Mouse (Mus musculus) ES-E14 (cell line): ENCODE data around the gene H2-Ob. TPM values are rescaled to one million over a fixed set of nuclear protein-coding genes. Genes with fewer than 3 reads are reported as not detected.

Experiments used
- DNase-seq: peaks from one replicate; pipeline ENCODE4 v3.0.0-alpha.2; 2013; ENCODE audit warnings: low read depth, low spot score
- H3K27ac ChIP-seq: 2 replicates; pipeline ENCODE4 v1.5.1; 2012; ENCODE audit warnings: low read depth, mild to moderate bottlenecking, low read length, moderate library complexity, mixed read lengths; ENCODE audit not compliant: poor library complexity, insufficient read depth, severe bottlenecking
- H3K36me3 ChIP-seq: 2 replicates; pipeline ENCODE4 v1.6.1; 2012; ENCODE audit warnings: mild to moderate bottlenecking, low read length, moderate library complexity, mixed read lengths; ENCODE audit not compliant: control insufficient read depth, poor library complexity, insufficient read depth, severe bottlenecking
- H3K4me1 ChIP-seq, 2 experiments: fragments of 150-350 bp in 1 of 2; sonication (generic) in 1 of 2; 2 replicates each; pipeline ENCODE4 v1.6.1; 2012; ENCODE audit warnings: low read length in 2 of 2, mild to moderate bottlenecking in 1 of 2, mixed read lengths in 1 of 2; ENCODE audit not compliant: control insufficient read depth in 2 of 2, insufficient read depth in 2 of 2, poor library complexity in 1 of 2
- H3K4me3 ChIP-seq, 2 experiments: fragments of 150-350 bp in 1 of 2; sonication (generic) in 1 of 2; 2 replicates each; pipeline ENCODE4 v1.5.1; 2012; ENCODE audit warnings: low read length in 2 of 2, low read depth in 1 of 2, mild to moderate bottlenecking in 1 of 2, mixed read lengths in 1 of 2; ENCODE audit not compliant: insufficient read depth in 1 of 2, poor library complexity in 1 of 2, severe bottlenecking in 1 of 2
- H3K9ac ChIP-seq: 2 replicates; pipeline ENCODE4 v1.6.1; 2012; ENCODE audit warnings: low read depth, mild to moderate bottlenecking, low read length, mixed read lengths; ENCODE audit not compliant: poor library complexity, insufficient read depth, severe bottlenecking
- H3K9me3 ChIP-seq: fragments of 150-350 bp; sonication (generic); 2 replicates; pipeline ENCODE4 v1.6.1; 2012; ENCODE audit warnings: low read depth, mild to moderate bottlenecking, low read length; ENCODE audit not compliant: control insufficient read depth, insufficient read depth
- CHD2 ChIP-seq: IDR thresholded peaks from 2 replicates; pipeline ENCODE4 v1.6.1; 2014; ENCODE audit warnings: mild to moderate bottlenecking, low read depth, low read length, inconsistent platforms
- HCFC1 ChIP-seq: IDR thresholded peaks from 2 replicates; pipeline ENCODE4 v1.6.1; 2012; ENCODE audit warnings: low read length, inconsistent platforms, borderline replicate concordance; ENCODE audit not compliant: insufficient read depth
- MAFK ChIP-seq: IDR thresholded peaks from 2 replicates; pipeline ENCODE4 v1.6.1; 2014; ENCODE audit warnings: mild to moderate bottlenecking, low read depth, low read length, inconsistent platforms; ENCODE audit not compliant: insufficient read depth
- ZC3H11A ChIP-seq: IDR thresholded peaks from 2 replicates; pipeline ENCODE4 v1.6.1; 2012; ENCODE audit warnings: low read depth, mild to moderate bottlenecking, inconsistent platforms, low read length, borderline replicate concordance
- ZNF384 ChIP-seq: IDR thresholded peaks from 2 replicates; pipeline ENCODE4 v1.6.1; 2012; ENCODE audit warnings: low read depth, low read length, inconsistent platforms
- in situ Hi-C, 2 experiments: fragments of 600-800 bp; cut with MboI; formaldehyde crosslinking; loops; one replicate each; pipeline ENCODE4 v1.15.1; 2025; ENCODE audit warnings: low sequenced_read_pairs in 2 of 2, inconsistent platforms in 1 of 2; ENCODE audit not compliant: unreplicated experiment in 2 of 2
- total RNA-seq: library from RNA; depleted of rRNA; stranded (reverse); fragments of 300-350 nt; gene quantifications from 2 replicates; pipeline ENCODE4 v1.2.3, GENCODE M21; 2012

Gene H2-Ob
- total RNA-seq, 1 experiment, result not detected

DNA sequence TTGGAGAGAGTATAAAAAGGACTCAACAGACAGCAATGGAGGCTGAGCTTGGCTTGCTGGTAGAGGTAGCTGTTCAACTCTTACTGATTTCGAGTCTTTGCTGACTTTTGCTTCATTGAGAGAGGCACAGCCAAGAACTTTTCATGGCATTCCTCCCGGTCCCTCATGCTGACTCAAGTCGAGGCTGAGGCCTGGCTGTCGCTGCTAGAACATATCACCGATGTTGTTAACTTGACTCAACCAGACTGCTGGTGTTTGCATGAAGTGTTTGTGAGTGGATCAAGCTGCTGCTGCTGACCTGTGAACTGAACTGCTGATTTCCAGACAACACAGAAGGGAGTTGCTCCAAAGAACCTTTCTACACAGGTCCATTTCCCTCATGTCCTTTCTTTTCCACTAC, 2.0 kb upstream of the H2-Ob start:
- no peak overlapping the region for H3K4me3 ChIP-seq
- TF ChIP-seq HCFC1, result no peak
- no peak for TF ChIP-seq CHD2
- TF ChIP-seq ZNF384, result no peak
- TF ChIP-seq ZC3H11A, result no peak
- TF ChIP-seq MAFK, result no peak
- no peak for DNase-seq
- H3K9me3 ChIP-seq, result peaks cover 20% of the 10 kb centered on the region
- no peak overlapping the region for H3K27ac ChIP-seq
- no peaks in the 10 kb centered on the region for H3K4me1 ChIP-seq
- no peak overlapping the region for H3K9ac ChIP-seq
- H3K36me3 ChIP-seq, result no peaks in the 10 kb centered on the region
- in situ Hi-C loops, result no loop called here

DNA sequence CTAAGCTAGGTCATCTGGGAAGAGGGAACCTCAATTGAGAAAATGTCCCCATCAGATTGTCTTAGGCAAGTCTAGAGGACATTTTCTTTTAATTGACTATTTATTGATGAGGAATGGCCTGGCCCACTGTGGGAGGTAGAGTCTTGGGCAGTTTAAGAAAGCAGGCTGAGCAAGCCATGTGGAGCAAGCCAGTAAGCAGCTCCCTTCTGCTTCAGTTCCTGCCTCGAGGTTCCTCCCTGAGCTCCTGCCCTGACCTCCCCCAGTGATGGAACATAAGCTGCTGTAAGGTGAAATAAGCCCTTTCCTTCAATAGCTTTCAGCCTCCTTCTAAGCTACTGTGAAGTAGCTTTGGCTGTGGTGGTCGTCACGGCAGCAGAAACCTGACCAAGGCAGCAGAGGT, 962 bp upstream of the H2-Ob start:
- H3K36me3 ChIP-seq, result no peaks in the 10 kb centered on the region
- no peak overlapping the region for H3K9ac ChIP-seq
- H3K9me3 ChIP-seq, result peaks cover 20% of the 10 kb centered on the region
- H3K27ac ChIP-seq, result no peak overlapping the region
- TF ChIP-seq MAFK (no peak), HCFC1 (no peak), CHD2 (no peak), ZC3H11A (no peak), ZNF384 (no peak)
- H3K4me1 ChIP-seq, result no peaks in the 10 kb centered on the region
- in situ Hi-C loops, result no loop called here
- DNase-seq, result no peak
- no peak overlapping the region for H3K4me3 ChIP-seq

DNA sequence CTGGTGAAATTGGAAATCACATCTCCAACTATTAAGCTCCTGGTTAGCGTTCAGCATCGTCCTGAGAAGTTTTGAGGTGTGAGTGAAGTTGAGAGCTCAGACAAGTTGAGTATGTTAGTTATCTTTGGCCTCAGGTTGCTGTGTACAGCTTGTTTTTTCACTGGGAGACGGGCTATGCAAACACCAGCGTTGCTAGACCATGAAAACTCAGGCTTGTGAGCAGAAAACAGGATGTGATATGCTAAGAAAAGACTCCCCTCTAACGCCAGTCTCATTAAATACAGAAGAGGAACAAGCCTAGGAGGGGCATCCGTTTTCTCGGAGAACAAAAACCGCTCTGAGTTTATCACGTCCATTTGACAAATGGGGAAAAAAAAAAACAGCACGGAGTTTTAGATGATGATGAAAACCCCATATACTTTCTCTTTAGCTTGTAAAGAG, 918 bp downstream of the H2-Ob start:
- in situ Hi-C loops, result loop anchor here in 1 of 2 experiments (10.0 kb wide), 1 partner anchor 105 kb away; no protein-coding TSS in a partner anchor
- Histone ChIP-seq H3K36me3 (no peaks in the 10 kb centered on the region), H3K27ac (no peak overlapping the region), H3K9ac (no peak overlapping the region), H3K9me3 (peaks cover 5% of the 10 kb centered on the region; the same call in 1 of the 2 replicates), H3K4me3 (no peak overlapping the region), H3K4me1 (no peaks in the 10 kb centered on the region)
- no peak for TF ChIP-seq MAFK
- no peak for DNase-seq

DNA sequence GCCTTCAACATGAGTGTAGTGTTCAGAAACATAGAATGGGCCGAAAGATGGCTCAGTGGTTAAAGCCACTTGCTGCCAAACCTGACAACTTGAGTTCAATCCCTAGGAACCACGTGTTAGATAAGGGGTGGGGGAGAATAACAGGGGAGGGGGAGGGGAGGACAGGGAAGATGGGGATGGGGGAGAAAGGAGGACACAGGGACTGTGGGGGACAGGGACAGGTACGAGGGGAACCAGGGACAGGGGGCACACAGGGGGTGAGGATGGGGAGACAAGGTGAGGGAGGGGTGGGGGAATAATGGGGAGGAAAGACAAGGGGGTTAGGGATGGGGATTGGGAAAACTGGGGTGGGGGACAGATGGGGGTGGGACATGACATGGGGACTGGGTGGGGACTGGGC, 1.7 kb downstream of the H2-Ob start:
- Histone ChIP-seq H3K9me3 (0 out of 2 replicates have a peak, but pooled peaks cover 3% of the 10 kb centered on the region), H3K36me3 (no peaks in the 10 kb centered on the region), H3K9ac (no peak overlapping the region), H3K27ac (no peak overlapping the region), H3K4me1 (no peaks in the 10 kb centered on the region), H3K4me3 (no peak overlapping the region)
- no peak for TF ChIP-seq ZNF384
- DNase-seq, result no peak
- in situ Hi-C loops, result loop anchor here in 1 of 2 experiments (10.0 kb wide), 1 partner anchor 104 kb away; no protein-coding TSS in a partner anchor

DNA sequence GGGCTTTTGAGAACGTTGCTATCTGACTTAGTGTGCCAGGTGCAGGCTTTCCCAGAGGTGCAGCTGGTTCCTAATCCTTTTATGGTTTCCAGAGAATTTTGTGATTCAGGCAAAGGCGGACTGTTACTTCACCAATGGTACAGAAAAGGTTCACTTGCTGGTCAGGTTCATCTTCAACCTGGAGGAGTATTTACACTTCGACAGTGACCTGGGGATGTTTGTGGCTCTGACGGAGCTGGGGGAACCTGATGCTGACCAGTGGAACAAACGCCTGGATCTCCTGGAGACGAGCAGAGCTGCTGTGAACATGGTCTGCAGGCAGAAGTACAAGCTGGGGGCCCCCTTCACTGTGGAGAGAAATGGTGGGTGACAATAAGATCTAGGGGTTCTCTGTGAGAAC, 2.2 kb downstream of the H2-Ob start:
- H3K27ac ChIP-seq, result no peak overlapping the region
- H3K4me1 ChIP-seq, result no peaks in the 10 kb centered on the region
- H3K9ac ChIP-seq, result no peak overlapping the region
- H3K4me3 ChIP-seq, result no peak overlapping the region
- DNase-seq, result no peak
- H3K9me3 ChIP-seq, result 0 out of 2 replicates have a peak, but pooled peaks cover 3% of the 10 kb centered on the region
- H3K36me3 ChIP-seq, result no peaks in the 10 kb centered on the region
- in situ Hi-C loops, result loop anchor here in 1 of 2 experiments (10.0 kb wide), 1 partner anchor 104 kb away; no protein-coding TSS in a partner anchor
- TF ChIP-seq ZC3H11A, result no peak
